ENCODE assay signal across 8 mouse cellular contexts in genomic region chr4:128993675-128994074, GRCm38 (mm10). TPM values are rescaled to one million over a fixed set of nuclear protein-coding genes. Genes with fewer than 3 reads are reported as not detected.
DNase-seq lines count a peak whose midpoint lies in the region; ATAC-seq and TF ChIP-seq lines count a peak whose summit lies in the region.

No protein-coding gene starts in this region.

- peaks cover 12% of the 10 kb centered on the region for H3K4me1 ChIP-seq in testis, adult 2 months (ENCODE audit: control insufficient read depth, insufficient read depth, low read length)
- H3K4me1 ChIP-seq in midbrain, embryonic 13.5 days (replicated peaks): peaks cover 17% of the 10 kb centered on the region

- ATAC-seq in midbrain, embryonic 13.5 days: no peak

- TF ChIP-seq CTCF in testis, adult 2 months (IDR thresholded peaks at IDR 0.05; ENCODE audit: control insufficient read depth, insufficient read depth, insufficient replicate concordance, low read depth, low read length): no peak

- H3K9me3 ChIP-seq in midbrain, embryonic 13.5 days: no peaks in the 10 kb centered on the region

- H3K4me2 ChIP-seq in midbrain, embryonic 13.5 days (replicated peaks): peak overlapping the region; percentile 81

- peak overlapping the region; percentile 87 for H3K9ac ChIP-seq in midbrain, embryonic 13.5 days (replicated peaks)

- TF ChIP-seq POLR2A in testis, adult 2 months (IDR thresholded peaks at IDR 0.05; ENCODE audit: control insufficient read depth, low read depth, low read length): no peak

- peak; percentile 39 for DNase-seq in adrenal gland, postnatal 25 days
- DNase-seq in adrenal gland, adult 8-10 months: no peak
- DNase-seq in testis, postnatal 14 days (ENCODE audit: low spot score): no peak
- peak; percentile 5 for DNase-seq in hindlimb bud, embryonic 11.5 days (ENCODE audit: extremely low spot score, low read depth, low spot score)
- no peak for DNase-seq in spleen, postnatal 14 days (ENCODE audit: low spot score in 2 of 2)
- no peak for DNase-seq in thymus, postnatal 14 days

- no peaks in the 10 kb centered on the region for H3K36me3 ChIP-seq in testis, adult 2 months (ENCODE audit: control insufficient read depth, insufficient read depth, low read length)
- H3K36me3 ChIP-seq in midbrain, embryonic 13.5 days: 0 out of 2 replicates have a peak, but pooled peaks cover 7% of the 10 kb centered on the region

- WGBS in midbrain, embryonic 13.5 days: 1% methylated on average over 12 of the region's 12 CpGs

- no peaks in the 10 kb centered on the region for H3K27me3 ChIP-seq in testis, adult 2 months (ENCODE audit: control insufficient read depth, insufficient read depth, low read length)
- 0 out of 2 replicates have a peak, but pooled peaks cover 7% of the 10 kb centered on the region for H3K27me3 ChIP-seq in midbrain, embryonic 13.5 days

- H3K27ac ChIP-seq in testis, adult 2 months (ENCODE audit: control insufficient read depth, insufficient read depth, low read depth, low read length): peak overlapping the region; percentile 93
- no peak overlapping the region for H3K27ac ChIP-seq in midbrain, embryonic 13.5 days

- peak overlapping the region; percentile 96 for H3K4me3 ChIP-seq in testis, adult 2 months (ENCODE audit: control insufficient read depth, low read depth, low read length)
- H3K4me3 ChIP-seq in midbrain, embryonic 13.5 days (replicated peaks): peak overlapping the region; percentile 91

RNA-seq across cellular contexts. Expression of gene Ak2, which starts 1.9 kb away (rescaled TPM):
- 121 and 128 TPM in 2 replicates for total RNA-seq in adrenal gland, postnatal 25 days (2021)
- total RNA-seq in adrenal gland, adult 8-10 months (2022): 10 to 100 TPM; 70.8 to 97.5 (median 88.9) TPM
- polyA plus RNA-seq in testis, adult 2 months (2012; rRNA removed): 98.0 and 115 TPM in 2 replicates
- polyA plus RNA-seq in midbrain, embryonic 13.5 days (2015; fragmentation: Nextera tagmentation; extraction: Ambion mirVana): 102 and 108 TPM in 2 replicates

RNA-seq across cellular contexts. Expression of gene Azin2, which starts 31.4 kb away (rescaled TPM):
- total RNA-seq in adrenal gland, postnatal 25 days (2021): 36.0 and 44.8 TPM in 2 replicates
- 100 to 1,000 TPM in 1 of 4 experiments, 10 to 100 TPM in 3; 46.0 to 102 (median 75.5) TPM for total RNA-seq in adrenal gland, adult 8-10 months (2022)
- 213 and 251 TPM in 2 replicates for polyA plus RNA-seq in testis, adult 2 months (2012; rRNA removed)
- polyA plus RNA-seq in midbrain, embryonic 13.5 days (2015; fragmentation: Nextera tagmentation; extraction: Ambion mirVana): 17.4 and 21.3 TPM in 2 replicates

Comparison
In these comparisons a context has a peak if more than half of its experiments do, and no peak if none do; other contexts are left out.
1. DNase-seq: peak in adrenal gland, postnatal 25 days (single experiment) and hindlimb bud, embryonic 11.5 days (single experiment); none in adrenal gland, adult 8-10 months (single experiment), testis, postnatal 14 days (single experiment), spleen, postnatal 14 days (0 of 2) and thymus, postnatal 14 days (single experiment).